Mouse (Mus musculus): Measurements from ENCODE around the gene Hoxa9. TPM values are rescaled to one million over a fixed set of nuclear protein-coding genes. Genes with fewer than 3 reads are reported as not detected.

Hoxa9 gene
- polyA plus RNA-seq, 1 experiment from 2014 or later = 0.89 TPM

DNA sequence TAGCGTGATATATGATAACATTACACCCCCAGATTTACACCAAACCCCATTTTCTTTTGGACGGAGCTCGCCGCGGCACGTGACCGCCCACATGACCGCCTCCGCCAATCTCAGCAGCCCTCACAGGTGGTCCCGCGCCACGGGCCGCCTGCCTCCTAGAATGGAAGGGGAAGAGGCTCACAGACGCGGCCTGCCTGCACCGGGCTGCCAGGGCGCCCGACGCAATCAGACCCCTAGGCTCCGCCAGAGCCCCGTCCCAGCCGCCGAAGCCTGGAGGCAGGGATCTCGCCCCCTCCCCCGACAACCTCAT, 13.5 kb downstream of the Hoxa9 start:
- Histone ChIP-seq H3K27ac (no peak overlapping the region), H3K9me3 (replicated peaks) (no peaks in the 10 kb centered on the region), H3K4me1 (replicated peaks) (peaks cover 15% of the 10 kb centered on the region), H3K9ac (no peak overlapping the region), H3K4me2 (peak overlapping the region; percentile 46), H3K36me3 (no peaks in the 10 kb centered on the region), H3K4me3 (replicated peaks) (peak overlapping the region; percentile 37), H3K27me3 (peaks cover 100% of the 10 kb centered on the region)
- ATAC-seq (ENCODE audit: low read depth) (no peak), DNase-seq (no peak)
- 2% methylated on average over 25 of the region's 25 CpGs for WGBS (ENCODE audit: insufficient replicate concordance)

DNA sequence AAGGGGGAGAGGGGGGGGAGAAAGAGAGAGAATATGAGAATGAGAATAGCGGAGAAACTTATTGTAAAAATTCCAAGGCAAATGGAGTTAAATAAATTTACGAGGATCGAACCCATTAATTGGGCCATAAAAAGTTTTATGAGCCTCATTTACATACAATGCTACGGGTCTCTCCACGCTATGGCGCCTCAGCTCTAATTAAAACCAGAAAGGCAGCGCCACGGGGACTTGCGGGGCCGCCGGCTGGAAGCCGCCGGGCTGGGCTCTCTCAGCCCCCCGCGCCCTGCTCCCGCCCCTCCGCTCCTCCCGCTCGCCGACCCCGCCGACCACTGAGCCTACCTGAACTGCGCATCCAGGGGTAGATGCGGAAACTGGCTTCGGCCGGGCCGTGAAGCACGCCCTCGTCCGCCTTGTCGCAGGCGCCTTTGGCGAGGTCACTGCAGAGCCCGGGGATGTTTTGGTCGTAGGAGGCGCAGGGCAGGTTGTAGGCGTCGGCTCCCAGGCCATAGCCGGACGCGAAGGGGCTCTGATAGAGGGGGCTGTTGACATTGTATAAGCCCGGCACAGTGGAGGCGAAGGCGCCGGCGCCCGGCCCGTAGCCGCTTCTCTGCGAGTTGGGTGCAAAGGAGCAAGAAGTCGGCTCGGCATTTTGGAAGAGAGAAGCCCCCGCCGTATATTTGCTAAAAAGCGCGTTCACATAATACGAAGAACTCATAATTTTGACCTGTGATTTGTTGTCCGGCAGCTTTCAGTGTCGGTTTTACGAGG, 14.0 kb downstream of the Hoxa9 start:
- Histone ChIP-seq H3K36me3 (no peaks in the 10 kb centered on the region), H3K4me2 (peak overlapping the region; percentile 46), H3K4me3 (replicated peaks) (peak overlapping the region; percentile 37), H3K27ac (no peak overlapping the region), H3K9me3 (replicated peaks) (no peaks in the 10 kb centered on the region), H3K27me3 (peaks cover 100% of the 10 kb centered on the region), H3K4me1 (replicated peaks) (peaks cover 16% of the 10 kb centered on the region), H3K9ac (no peak overlapping the region)
- DNase-seq = no peak
- 1% methylated on average over 60 of the region's 60 CpGs for WGBS (ENCODE audit: insufficient replicate concordance)
- no peak for ATAC-seq (ENCODE audit: low read depth)

DNA sequence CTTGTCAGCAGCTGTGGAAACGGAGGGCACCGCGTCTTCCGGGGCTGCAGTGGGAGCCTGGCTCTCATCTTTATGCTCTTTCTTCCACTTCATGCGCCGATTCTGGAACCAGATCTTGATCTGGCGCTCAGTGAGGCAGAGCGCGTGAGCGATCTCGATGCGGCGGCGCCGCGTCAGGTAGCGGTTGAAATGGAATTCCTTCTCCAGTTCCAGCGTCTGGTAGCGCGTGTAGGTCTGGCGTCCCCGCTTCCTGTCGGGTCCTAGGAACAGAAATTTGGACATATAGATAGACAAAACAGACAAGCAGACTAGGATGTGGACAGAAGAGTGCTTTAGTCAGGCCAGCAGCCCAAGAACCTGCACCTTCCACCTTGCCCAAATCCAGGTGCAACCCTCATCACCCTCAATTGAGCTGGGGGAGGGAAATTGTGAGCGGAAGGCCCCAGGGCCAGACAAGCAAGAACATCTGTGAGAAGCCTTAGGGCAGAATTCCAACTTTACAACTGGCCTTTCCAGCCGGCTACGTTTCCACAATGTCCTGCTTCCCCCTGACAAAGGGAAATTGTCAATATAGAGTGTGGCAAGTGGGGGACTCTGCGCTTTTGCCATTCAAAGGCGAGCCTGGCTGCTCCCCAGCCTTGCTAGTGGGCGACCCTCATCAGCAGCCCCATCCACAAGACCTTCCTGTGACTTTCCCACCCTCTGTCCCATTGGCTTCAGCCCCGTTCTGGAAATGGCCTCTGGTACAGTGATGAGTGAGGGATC, 14.9 kb downstream of the Hoxa9 start:
- H3K4me2 ChIP-seq = no peak overlapping the region
- H3K36me3 ChIP-seq = no peaks in the 10 kb centered on the region
- no peak overlapping the region for H3K27ac ChIP-seq
- no peak overlapping the region for H3K4me3 ChIP-seq (replicated peaks)
- no peak for ATAC-seq (ENCODE audit: low read depth)
- WGBS (ENCODE audit: insufficient replicate concordance) = 2% methylated on average over 30 of the region's 30 CpGs
- DNase-seq = no peak
- H3K9me3 ChIP-seq (replicated peaks) = no peaks in the 10 kb centered on the region
- H3K4me1 ChIP-seq (replicated peaks) = peaks cover 15% of the 10 kb centered on the region
- peaks cover 100% of the 10 kb centered on the region for H3K27me3 ChIP-seq
- H3K9ac ChIP-seq = no peak overlapping the region

DNA sequence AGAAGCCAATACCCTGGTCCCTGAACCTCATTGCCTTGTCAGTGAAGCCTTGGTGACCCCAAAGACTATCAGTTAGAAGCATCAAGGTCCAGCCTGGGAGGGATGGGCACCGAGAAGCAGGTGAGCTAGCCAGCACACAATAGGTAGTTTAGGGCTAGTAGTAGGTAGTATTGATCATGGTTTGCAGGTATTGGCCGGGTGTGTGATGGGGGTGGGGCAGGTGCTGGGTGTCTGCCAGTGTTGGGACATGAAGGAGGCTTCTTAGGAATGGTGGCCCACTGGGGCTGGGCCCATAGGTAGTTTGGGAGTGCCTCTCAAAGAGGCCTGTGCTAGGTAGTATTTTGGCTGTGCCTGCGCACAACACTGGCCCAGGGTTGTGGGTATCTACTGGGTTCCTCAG, 15.8 kb downstream of the Hoxa9 start:
- H3K4me1 ChIP-seq (replicated peaks) = peaks cover 15% of the 10 kb centered on the region
- ATAC-seq (ENCODE audit: low read depth) = no peak
- WGBS (ENCODE audit: insufficient replicate concordance) = 18% methylated on average over 3 of the region's 3 CpGs

DNA sequence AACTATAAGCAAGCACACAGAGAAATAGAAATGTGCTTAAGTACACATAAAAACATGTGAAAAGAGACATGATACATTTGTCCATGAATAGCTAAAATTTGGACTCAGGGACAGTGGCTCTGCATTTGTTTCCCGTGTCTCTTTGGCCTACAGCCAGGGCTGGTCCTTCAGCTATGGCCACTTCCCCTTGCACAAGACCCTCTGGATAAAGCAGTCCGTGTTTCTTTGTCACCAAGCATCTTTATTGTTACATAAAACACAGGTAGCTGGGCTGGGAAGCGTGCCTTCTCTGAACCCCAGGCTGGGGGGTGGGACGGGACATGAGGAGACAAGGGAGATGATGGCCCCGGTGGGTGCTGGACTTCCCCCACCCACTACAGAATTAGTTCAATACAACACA, 16.6 kb downstream of the Hoxa9 start:
- Histone ChIP-seq H3K4me2 (no peak overlapping the region), H3K4me3 (replicated peaks) (no peak overlapping the region), H3K27me3 (peaks cover 100% of the 10 kb centered on the region), H3K27ac (no peak overlapping the region), H3K9ac (no peak overlapping the region), H3K4me1 (replicated peaks) (peaks cover 15% of the 10 kb centered on the region), H3K36me3 (no peaks in the 10 kb centered on the region), H3K9me3 (replicated peaks) (no peaks in the 10 kb centered on the region)
- ATAC-seq (ENCODE audit: low read depth) (no peak), DNase-seq (no peak)
- WGBS (ENCODE audit: insufficient replicate concordance) = 20% methylated on average over 5 of the region's 5 CpGs

More for the DNA sequence above, 15.8 kb downstream of the Hoxa9 start:
- Histone ChIP-seq H3K9ac (no peak overlapping the region), H3K27ac (no peak overlapping the region), H3K36me3 (no peaks in the 10 kb centered on the region), H3K4me2 (no peak overlapping the region), H3K9me3 (replicated peaks) (no peaks in the 10 kb centered on the region), H3K27me3 (peaks cover 100% of the 10 kb centered on the region), H3K4me3 (replicated peaks) (no peak overlapping the region)
- no peak for DNase-seq

DNA sequence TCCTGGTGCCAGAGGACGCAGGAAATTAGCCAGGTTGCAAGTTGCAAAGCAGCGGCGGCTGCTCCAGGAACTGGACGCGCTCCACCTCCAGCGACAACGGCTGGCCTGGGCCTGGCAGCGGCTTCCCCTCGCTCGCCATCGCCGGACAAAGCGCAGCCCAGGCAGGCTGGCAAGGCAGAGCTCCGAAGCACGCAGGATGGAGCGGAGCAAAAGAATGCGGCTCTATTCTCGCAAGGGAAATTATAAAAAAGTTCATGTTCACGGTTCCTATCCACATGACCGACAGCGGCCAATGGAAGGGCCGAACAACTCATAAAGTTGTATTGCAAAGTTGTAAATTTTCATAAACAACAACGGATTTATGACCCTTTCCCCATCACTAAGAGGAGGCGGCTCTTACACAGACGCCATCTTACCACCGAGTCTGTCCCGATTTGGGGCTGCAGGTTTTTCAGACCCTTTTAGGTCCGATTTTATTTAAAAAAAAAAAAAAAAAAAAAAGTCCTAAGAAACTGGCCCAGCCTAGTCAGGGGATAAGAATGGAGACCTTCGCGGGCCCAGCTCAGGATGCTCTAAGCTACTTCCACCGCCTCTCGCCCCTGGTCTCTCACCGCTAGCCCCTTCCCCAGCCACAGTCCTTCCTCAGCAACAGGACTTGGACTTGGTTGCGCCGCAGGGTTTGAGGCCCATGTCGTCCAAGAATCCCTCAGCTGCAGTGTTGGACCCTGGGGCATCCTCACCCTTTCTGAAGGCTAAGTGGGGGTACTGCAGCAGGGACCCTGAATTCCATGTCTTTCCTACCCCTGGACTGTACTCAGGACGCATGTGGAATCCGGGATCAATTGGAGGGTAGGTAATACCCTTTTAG, 17.5 kb downstream of the Hoxa9 start, which contains the start of the genes Hoxa3 and Gm28308:
Hoxa3 (minus strand) TSS at position 218 of the 868 bp plus-strand sequence.
Gm28308 (minus strand) TSS at position 221 of the 868 bp plus-strand sequence.
- H3K4me3 ChIP-seq (replicated peaks) = peak within 1 kb of the TSS; percentile 36
- H3K4me1 ChIP-seq (replicated peaks) = peaks cover 15% of the 10 kb centered on the region
- no peaks in the 10 kb centered on the region for H3K36me3 ChIP-seq
- peak within 1 kb of the TSS; percentile 48 for H3K4me2 ChIP-seq
- H3K9ac ChIP-seq = no peak within 1 kb of the TSS
- no peaks in the 10 kb centered on the region for H3K9me3 ChIP-seq (replicated peaks)
- ATAC-seq (ENCODE audit: low read depth) (no peak), DNase-seq (no peak)
- H3K27ac ChIP-seq = no peak within 1 kb of the TSS
- WGBS (ENCODE audit: insufficient replicate concordance) = 4% methylated on average over 38 of the region's 38 CpGs
- peaks cover 100% of the 10 kb centered on the region for H3K27me3 ChIP-seq

DNA sequence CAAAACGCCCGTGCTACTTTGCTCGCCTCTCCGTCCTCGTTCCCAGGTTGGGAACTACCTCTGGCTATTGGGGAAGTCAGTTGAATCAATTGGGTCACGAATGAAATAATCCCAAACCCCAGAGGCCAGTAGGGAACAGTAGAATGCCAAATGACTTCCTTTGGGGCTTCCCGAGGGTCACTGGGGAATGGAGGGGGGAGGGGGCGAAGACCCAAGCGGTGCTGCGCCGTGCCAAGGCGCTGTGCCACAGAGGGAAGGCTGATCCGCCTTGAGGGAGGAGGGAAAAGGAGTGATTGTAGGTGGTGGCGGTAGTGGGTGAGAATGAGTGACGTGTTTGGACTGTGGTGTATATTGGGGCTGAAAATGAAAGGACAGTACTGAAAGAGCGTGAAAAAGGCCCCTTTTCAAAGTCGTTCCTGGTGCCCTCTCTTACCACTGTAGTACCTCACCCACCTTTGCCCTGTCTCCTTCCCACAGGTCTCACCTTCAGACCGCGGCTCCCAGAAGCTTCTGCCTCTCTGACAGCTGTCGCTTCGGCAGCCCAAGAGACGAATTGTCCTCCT, 18.3 kb downstream of the Hoxa9 start:
- ATAC-seq (ENCODE audit: low read depth) = no peak
- H3K36me3 ChIP-seq = no peaks in the 10 kb centered on the region
- H3K9me3 ChIP-seq (replicated peaks) = no peaks in the 10 kb centered on the region
- H3K27me3 ChIP-seq = peaks cover 100% of the 10 kb centered on the region
- WGBS (ENCODE audit: insufficient replicate concordance) = 2% methylated on average over 20 of the region's 22 CpGs
- peak overlapping the region; percentile 36 for H3K4me3 ChIP-seq (replicated peaks)
- DNase-seq = no peak
- peaks cover 14% of the 10 kb centered on the region for H3K4me1 ChIP-seq (replicated peaks)
- H3K9ac ChIP-seq = no peak overlapping the region
- peak overlapping the region; percentile 48 for H3K4me2 ChIP-seq
- no peak overlapping the region for H3K27ac ChIP-seq

DNA sequence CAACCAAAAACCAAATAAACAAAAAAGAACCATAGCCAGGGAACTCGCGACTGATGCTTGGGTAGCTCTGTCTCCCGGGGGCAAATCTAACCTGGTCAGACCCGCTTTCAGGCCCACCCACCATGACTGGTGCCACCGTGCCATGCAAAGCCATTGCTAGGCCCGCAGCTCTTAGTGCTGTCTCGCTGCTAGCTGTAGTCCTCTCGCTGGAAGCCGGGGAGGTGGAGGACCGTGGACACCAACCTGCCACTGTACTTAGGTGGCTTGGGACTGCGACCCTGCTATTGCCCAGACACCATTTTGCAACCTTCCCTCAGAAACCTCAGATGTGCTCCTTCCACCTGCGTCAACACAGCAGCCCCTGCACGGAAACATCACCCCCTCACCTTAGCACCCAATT, 18.9 kb downstream of the Hoxa9 start:
- H3K4me3 ChIP-seq (replicated peaks) = peak overlapping the region; percentile 36
- no peak overlapping the region for H3K27ac ChIP-seq
- ATAC-seq (ENCODE audit: low read depth) (no peak), DNase-seq (no peak)
- 4% methylated on average over 13 of the region's 13 CpGs for WGBS (ENCODE audit: insufficient replicate concordance)
- H3K4me1 ChIP-seq (replicated peaks) = peaks cover 7% of the 10 kb centered on the region
- H3K36me3 ChIP-seq = no peaks in the 10 kb centered on the region
- peaks cover 100% of the 10 kb centered on the region for H3K27me3 ChIP-seq
- no peak overlapping the region for H3K9ac ChIP-seq
- H3K9me3 ChIP-seq (replicated peaks) = no peaks in the 10 kb centered on the region
- H3K4me2 ChIP-seq = peak overlapping the region; percentile 48

DNA sequence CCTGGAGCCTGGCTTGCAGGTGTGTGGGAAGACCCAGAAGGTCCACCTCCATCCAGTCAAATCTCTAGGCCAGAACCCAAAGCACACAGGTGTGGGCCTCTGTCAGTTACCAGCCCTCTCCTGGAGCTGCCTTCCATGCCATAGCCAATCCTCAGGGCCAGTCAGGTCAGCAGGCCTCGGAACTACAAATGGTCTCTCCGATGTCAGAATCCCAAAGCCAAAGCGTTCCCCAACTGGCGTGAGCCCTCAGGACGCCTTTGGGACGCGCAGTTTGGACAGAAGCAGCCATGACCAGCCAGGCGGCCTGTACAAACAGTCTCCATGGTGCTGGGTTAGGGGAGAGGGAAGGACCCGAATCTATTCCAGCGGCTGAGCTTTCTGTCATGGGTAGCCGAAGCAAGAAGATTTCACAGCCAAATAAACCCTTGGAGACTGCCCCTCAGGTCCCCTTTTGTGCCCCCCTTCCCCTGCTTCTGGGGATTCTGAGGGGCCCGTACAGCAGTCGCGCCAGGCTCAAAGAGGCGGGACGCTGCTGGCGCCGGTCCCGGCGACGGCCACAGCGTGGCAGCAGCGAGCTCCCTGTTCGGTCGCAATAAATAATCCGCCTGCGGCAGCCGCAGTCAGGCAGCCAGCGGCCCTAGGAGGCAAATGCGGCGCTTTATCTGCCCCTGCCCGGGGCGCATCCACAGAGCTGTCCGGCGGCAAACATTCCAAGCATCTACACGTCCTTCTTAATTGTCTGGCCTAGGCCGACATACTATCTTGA, 19.5 kb downstream of the Hoxa9 start:
- Histone ChIP-seq H3K36me3 (no peaks in the 10 kb centered on the region), H3K9ac (no peak overlapping the region), H3K4me1 (replicated peaks) (peaks cover 5% of the 10 kb centered on the region; the same call in 1 of the 2 replicates), H3K27me3 (peaks cover 100% of the 10 kb centered on the region), H3K4me2 (peak overlapping the region; percentile 48), H3K9me3 (replicated peaks) (no peaks in the 10 kb centered on the region), H3K4me3 (replicated peaks) (peak overlapping the region; percentile 36; the same call in 1 of the 2 replicates), H3K27ac (no peak overlapping the region)
- peak; percentile 28 for DNase-seq
- WGBS (ENCODE audit: insufficient replicate concordance) = 2% methylated on average over 37 of the region's 37 CpGs
- no peak for ATAC-seq (ENCODE audit: low read depth)

DNA sequence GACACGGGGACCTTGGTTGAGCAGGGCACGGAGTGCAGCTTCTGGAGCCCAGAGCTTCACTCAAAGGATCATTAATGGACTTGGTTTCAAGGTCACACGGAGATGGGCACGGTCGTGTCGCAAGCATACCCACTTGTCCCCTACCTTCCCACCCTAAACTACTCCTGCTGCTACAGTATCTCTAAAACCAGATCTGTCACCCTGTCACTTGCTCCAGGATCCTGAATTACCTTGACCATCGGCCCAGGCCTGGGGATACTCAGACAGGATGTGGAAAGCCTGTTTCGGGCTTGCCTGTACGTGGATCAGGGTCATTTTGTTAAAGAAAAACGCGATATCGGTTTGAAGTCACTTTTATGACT, 21.2 kb downstream of the Hoxa9 start:
- no peak overlapping the region for H3K4me2 ChIP-seq
- DNase-seq (no peak), ATAC-seq (ENCODE audit: low read depth) (no peak)
- 12% methylated on average over 12 of the region's 12 CpGs for WGBS (ENCODE audit: insufficient replicate concordance)
- no peak overlapping the region for H3K4me3 ChIP-seq (replicated peaks)
- no peaks in the 10 kb centered on the region for H3K36me3 ChIP-seq
- H3K9ac ChIP-seq = no peak overlapping the region
- no peaks in the 10 kb centered on the region for H3K9me3 ChIP-seq (replicated peaks)
- no peak overlapping the region for H3K27ac ChIP-seq
- peaks cover 100% of the 10 kb centered on the region for H3K27me3 ChIP-seq
- peaks cover 5% of the 10 kb centered on the region; the same call in 1 of the 2 replicates for H3K4me1 ChIP-seq (replicated peaks)
